Mouse (Mus musculus): ENCODE results near the gene Itch. TPM values are rescaled to one million over a fixed set of nuclear protein-coding genes. Genes with fewer than 3 reads are reported as not detected.
A peak's percentile ranks its signal among the peaks of the same experiment; 100 is the strongest.

Itch gene
- polyA plus RNA-seq, 1 experiment from 2014 or later: 16.0 TPM

- Histone ChIP-seq H3K4me3 (replicated peaks) (no peak overlapping the region), H3K9me3 (replicated peaks) (no peaks in the 10 kb centered on the region), H3K4me1 (replicated peaks) (no peaks in the 10 kb centered on the region), H3K27ac (replicated peaks) (no peak overlapping the region), H3K9ac (no peak overlapping the region), H3K27me3 (no peaks in the 10 kb centered on the region), H3K36me3 (replicated peaks) (peaks cover 59% of the 10 kb centered on the region), H3K4me2 (no peak overlapping the region)
- 69% methylated on average over 5 of the region's 5 CpGs for WGBS (ENCODE audit: insufficient replicate concordance)
- no peak for ATAC-seq (ENCODE audit: insufficient read depth)
Measured at GRCm38 (mm10) chr2:155249588-155249987, 116.3 kb downstream of the Itch start.

GRCm38 (mm10) chr2:155265526-155265925 is 132.2 kb downstream of the Itch start:
- WGBS (ENCODE audit: insufficient replicate concordance): 60% methylated on average over 6 of the region's 6 CpGs
- no peak for ATAC-seq (ENCODE audit: insufficient read depth)

GRCm38 (mm10) chr2:155266896-155267295 is 133.6 kb downstream of the Itch start:
- H3K27ac ChIP-seq (replicated peaks): no peak overlapping the region
- no peak overlapping the region for H3K4me2 ChIP-seq
- no peaks in the 10 kb centered on the region for H3K9me3 ChIP-seq (replicated peaks)
- H3K4me1 ChIP-seq (replicated peaks): 0 out of 2 replicates have a peak, but pooled peaks cover 5% of the 10 kb centered on the region
- H3K27me3 ChIP-seq: no peaks in the 10 kb centered on the region
- H3K9ac ChIP-seq: no peak overlapping the region
- no peak; the same call in 1 of the 2 replicates for ATAC-seq (ENCODE audit: insufficient read depth)
- H3K4me3 ChIP-seq (replicated peaks): no peak overlapping the region
- 57% methylated on average over 5 of the region's 5 CpGs for WGBS (ENCODE audit: insufficient replicate concordance)
- no peaks in the 10 kb centered on the region for H3K36me3 ChIP-seq (replicated peaks)

More at GRCm38 (mm10) chr2:155265526-155265925, 132.2 kb downstream of the Itch start:
- no peaks in the 10 kb centered on the region for H3K36me3 ChIP-seq (replicated peaks)
- H3K27me3 ChIP-seq: no peaks in the 10 kb centered on the region
- 0 out of 2 replicates have a peak, but pooled peaks cover 5% of the 10 kb centered on the region for H3K4me1 ChIP-seq (replicated peaks)
- H3K9me3 ChIP-seq (replicated peaks): no peaks in the 10 kb centered on the region
- no peak overlapping the region for H3K4me2 ChIP-seq
- no peak overlapping the region for H3K9ac ChIP-seq
- H3K27ac ChIP-seq (replicated peaks): no peak overlapping the region
- no peak overlapping the region for H3K4me3 ChIP-seq (replicated peaks)

GRCm38 (mm10) chr2:155271957-155272356 is 138.6 kb downstream of the Itch start:
- no peak overlapping the region for H3K4me3 ChIP-seq (replicated peaks)
- no peak overlapping the region for H3K9ac ChIP-seq
- H3K27me3 ChIP-seq: no peaks in the 10 kb centered on the region
- H3K4me1 ChIP-seq (replicated peaks): peaks cover 14% of the 10 kb centered on the region
- no peaks in the 10 kb centered on the region for H3K36me3 ChIP-seq (replicated peaks)
- no peak for ATAC-seq (ENCODE audit: insufficient read depth)
- no peaks in the 10 kb centered on the region for H3K9me3 ChIP-seq (replicated peaks)
- WGBS (ENCODE audit: insufficient replicate concordance): 65% methylated on average over 6 of the region's 6 CpGs
- no peak overlapping the region for H3K27ac ChIP-seq (replicated peaks)
- H3K4me2 ChIP-seq: no peak overlapping the region

GRCm38 (mm10) chr2:155272396-155273170 is 139.3 kb downstream of the Itch start:
- Histone ChIP-seq H3K27me3 (no peaks in the 10 kb centered on the region), H3K36me3 (replicated peaks) (no peaks in the 10 kb centered on the region), H3K4me1 (replicated peaks) (peaks cover 19% of the 10 kb centered on the region), H3K4me2 (no peak overlapping the region), H3K9me3 (replicated peaks) (no peaks in the 10 kb centered on the region), H3K27ac (replicated peaks) (no peak overlapping the region), H3K9ac (no peak overlapping the region), H3K4me3 (replicated peaks) (no peak overlapping the region)
- 66% methylated on average over 10 of the region's 10 CpGs for WGBS (ENCODE audit: insufficient replicate concordance)
- ATAC-seq (ENCODE audit: insufficient read depth): no peak

GRCm38 (mm10) chr2:155273603-155274002 is 140.3 kb downstream of the Itch start:
- Histone ChIP-seq H3K27me3 (no peaks in the 10 kb centered on the region), H3K9me3 (replicated peaks) (no peaks in the 10 kb centered on the region), H3K36me3 (replicated peaks) (no peaks in the 10 kb centered on the region; the same call in 1 of the 2 replicates), H3K4me2 (no peak overlapping the region), H3K4me1 (replicated peaks) (peaks cover 21% of the 10 kb centered on the region), H3K27ac (replicated peaks) (no peak overlapping the region), H3K9ac (no peak overlapping the region), H3K4me3 (replicated peaks) (no peak overlapping the region)
- 75% methylated on average over 8 of the region's 8 CpGs for WGBS (ENCODE audit: insufficient replicate concordance)
- ATAC-seq (ENCODE audit: insufficient read depth): no peak

- WGBS (ENCODE audit: insufficient replicate concordance): 1% methylated on average over 47 of the region's 47 CpGs
- Histone ChIP-seq H3K36me3 (replicated peaks) (peaks cover 7% of the 10 kb centered on the region; the same call in 1 of the 2 replicates), H3K27me3 (no peaks in the 10 kb centered on the region), H3K9ac (peak within 1 kb of the TSS; percentile 77), H3K27ac (replicated peaks) (peak within 1 kb of the TSS; percentile 71), H3K4me3 (replicated peaks) (peak within 1 kb of the TSS; percentile 88), H3K4me2 (peak within 1 kb of the TSS; percentile 96), H3K9me3 (replicated peaks) (no peaks in the 10 kb centered on the region), H3K4me1 (replicated peaks) (peaks cover 21% of the 10 kb centered on the region)
- peak; percentile 85 for ATAC-seq (ENCODE audit: insufficient read depth)
Measured at GRCm38 (mm10) chr2:155276195-155276594, 142.9 kb downstream of the Itch start, which contains the start of gene Map1lc3a. TSS of gene Map1lc3a (plus strand) at chr2:155276297.

Other genes with a start within 250 kb of the Itch start
- gene Eif2s2, start 240.6 kb upstream of the Itch start, polyA plus RNA-seq (2015; fragmentation: Nextera tagmentation; extraction: Ambion mirVana): 48.1 and 59.3 TPM in 2 replicates
- 0.25 and 0.32 TPM in 2 replicates for gene Gm14226, start 115.2 kb upstream of the Itch start, polyA plus RNA-seq (2015; fragmentation: Nextera tagmentation; extraction: Ambion mirVana)
- gene Ahcy, start 59.0 kb upstream of the Itch start, polyA plus RNA-seq (2015; fragmentation: Nextera tagmentation; extraction: Ambion mirVana): 63.1 and 74.4 TPM in 2 replicates
- gene Dynlrb1, start 103.0 kb downstream of the Itch start, polyA plus RNA-seq (2015; fragmentation: Nextera tagmentation; extraction: Ambion mirVana): 117 and 119 TPM in 2 replicates
- gene Map1lc3a, start 142.8 kb downstream of the Itch start, polyA plus RNA-seq (2015; fragmentation: Nextera tagmentation; extraction: Ambion mirVana): 22.2 and 27.7 TPM in 2 replicates
- gene Pigu, start 223.9 kb downstream of the Itch start, polyA plus RNA-seq (2015; fragmentation: Nextera tagmentation; extraction: Ambion mirVana): 19.9 and 21.0 TPM in 2 replicates
- 4.1 and 4.6 TPM in 2 replicates for gene Trp53inp2, start 247.6 kb downstream of the Itch start, polyA plus RNA-seq (2015; fragmentation: Nextera tagmentation; extraction: Ambion mirVana)